Mouse (Mus musculus) heart, adult 2 months (tissue): Measurements from ENCODE around the gene Dnajb13. TPM values are rescaled to one million over a fixed set of nuclear protein-coding genes. Genes with fewer than 3 reads are reported as not detected.
A peak's percentile ranks its signal among the peaks of the same experiment; 100 is the strongest.

Experiments
- DNase-seq, 2 experiments: peaks; one replicate each; pipeline ENCODE4 v3.0.0; 2021
- H3K27ac ChIP-seq: fragments of 200-600 bp; 2 replicates; pipeline ENCODE4 v1.8.1; 2022
- H3K27me3 ChIP-seq: fragments of 200-500 bp; 2 replicates; pipeline ENCODE4 v1.6.1; 2012; ENCODE audit warnings: mild to moderate bottlenecking, low read length, inconsistent platforms, mixed read lengths; ENCODE audit not compliant: control insufficient read depth, insufficient read depth
- H3K36me3 ChIP-seq: fragments of 200-500 bp; 2 replicates; pipeline ENCODE4 v1.6.1; 2012; ENCODE audit warnings: low read length, inconsistent platforms; ENCODE audit not compliant: control insufficient read depth, insufficient read depth
- H3K4me1 ChIP-seq: fragments of 200-500 bp; 2 replicates; pipeline ENCODE4 v1.6.1; 2011; ENCODE audit warnings: low read length; ENCODE audit not compliant: control insufficient read depth, insufficient read depth
- H3K4me3 ChIP-seq: fragments of 200-600 bp; 2 replicates; pipeline ENCODE4 v1.8.1; 2022
- H3K79me2 ChIP-seq: fragments of 200-500 bp; replicated peaks from 2 replicates; pipeline ENCODE4 v1.6.1; 2012; ENCODE audit warnings: mild to moderate bottlenecking, inconsistent platforms, low read length, moderate library complexity, mixed read lengths; ENCODE audit not compliant: control insufficient read depth, insufficient read depth
- H3K9ac ChIP-seq: fragments of 200-500 bp; 2 replicates; pipeline ENCODE4 v1.6.1; 2012; ENCODE audit warnings: low read depth, mild to moderate bottlenecking, control low read depth, inconsistent platforms, low read length, mixed read lengths
- CTCF ChIP-seq: fragments of 200-600 bp; IDR thresholded peaks from 2 replicates; pipeline ENCODE4 v1.8.1; 2022; ENCODE audit warnings: antibody characterized with exemption, mild to moderate bottlenecking, moderate library complexity
- EP300 ChIP-seq: fragments of 200-500 bp; IDR thresholded peaks from 2 replicates; pipeline ENCODE4 v1.6.1; 2011; ENCODE audit warnings: low read depth, low read length, control low read depth; ENCODE audit not compliant: insufficient read depth
- POLR2A ChIP-seq: fragments of 200-500 bp; IDR thresholded peaks from 2 replicates; pipeline ENCODE4 v1.6.1; 2011; ENCODE audit warnings: mild to moderate bottlenecking, low read depth, low read length, control low read depth; ENCODE audit not compliant: insufficient read depth
- WGBS: fragments of 180-500 bp; shearing (Covaris S2); methylation state at CpG from one replicate; pipeline ENCODE4 v1.1.7; 2018; 5-methylcytosine and 5-hydroxymethylcytosine counted together
- intact Hi-C: fragments of 180-260 bp; cut with DNase I; formaldehyde crosslinking; loops from one replicate; pipeline ENCODE4 v1.15.1; 2025
- polyA plus RNA-seq: library from polyadenylated mRNA; depleted of rRNA; stranded (reverse); fragments of >200 nt; gene quantifications from 2 replicates; pipeline ENCODE4 v1.2.3, GENCODE M21; 2012
- total RNA-seq, 2 experiments: library from RNA; stranded (reverse); gene quantifications; 2 replicates each; pipeline ENCODE4 v1.2.3; 2021

Gene Dnajb13
- total and polyA plus RNA-seq, 3 experiments, result 1.2 TPM; not detected in 2

GRCm38 (mm10) chr7:100470796-100471406 lies 43.9 kb downstream of the Dnajb13 start:
- H3K9ac ChIP-seq, result no peak overlapping the region
- H3K79me2 ChIP-seq, result no peaks in the 10 kb centered on the region
- H3K36me3 ChIP-seq, result peaks cover 2% of the 10 kb centered on the region
- peaks cover 6% of the 10 kb centered on the region for H3K4me1 ChIP-seq
- H3K27me3 ChIP-seq, result no peaks in the 10 kb centered on the region
- TF ChIP-seq EP300 (no peak), CTCF (no peak), POLR2A (no peak)
- no peak overlapping the region for H3K27ac ChIP-seq
- H3K4me3 ChIP-seq, result no peak overlapping the region
- WGBS, result 81% methylated on average over 11 of the region's 11 CpGs
- intact Hi-C loops, result no loop called here
- DNase-seq, result no peak

- H3K36me3 ChIP-seq, result peaks cover 6% of the 10 kb centered on the region
- TF ChIP-seq CTCF (no peak), POLR2A (no peak), EP300 (no peak)
- no peak overlapping the region for H3K9ac ChIP-seq
- no peak overlapping the region for H3K27ac ChIP-seq
- DNase-seq, result no peak
- H3K79me2 ChIP-seq, result no peaks in the 10 kb centered on the region
- intact Hi-C loops, result no loop called here
- no peaks in the 10 kb centered on the region for H3K27me3 ChIP-seq
- H3K4me1 ChIP-seq, result peaks cover 15% of the 10 kb centered on the region
- no peak overlapping the region for H3K4me3 ChIP-seq
- 87% methylated on average over 1 of the region's 1 CpGs for WGBS
These were observed 45.3 kb downstream of the Dnajb13 start for GRCm38 (mm10) chr7:100469502-100469901.

- Histone ChIP-seq H3K36me3 (peaks cover 7% of the 10 kb centered on the region), H3K4me1 (peaks cover 17% of the 10 kb centered on the region), H3K27me3 (no peaks in the 10 kb centered on the region), H3K79me2 (no peaks in the 10 kb centered on the region), H3K9ac (no peak overlapping the region), H3K27ac (no peak overlapping the region), H3K4me3 (no peak overlapping the region)
- 85% methylated on average over 6 of the region's 6 CpGs for WGBS
- TF ChIP-seq POLR2A (no peak), EP300 (no peak), CTCF (no peak)
- intact Hi-C loops, result no loop called here
- no peak for DNase-seq
These were observed 46.0 kb downstream of the Dnajb13 start for GRCm38 (mm10) chr7:100468761-100469160.

GRCm38 (mm10) chr7:100466781-100467510 lies 47.8 kb downstream of the Dnajb13 start:
- DNase-seq, result no peak
- no peaks in the 10 kb centered on the region for H3K79me2 ChIP-seq
- H3K27me3 ChIP-seq, result no peaks in the 10 kb centered on the region
- no peak overlapping the region for H3K4me3 ChIP-seq
- peak overlapping the region; percentile 17; the same call in 1 of the 2 replicates for H3K27ac ChIP-seq
- peaks cover 10% of the 10 kb centered on the region for H3K36me3 ChIP-seq
- 84% methylated on average over 11 of the region's 11 CpGs for WGBS
- H3K9ac ChIP-seq, result no peak overlapping the region
- intact Hi-C loops, result no loop called here
- peaks cover 24% of the 10 kb centered on the region for H3K4me1 ChIP-seq
- no peak for TF ChIP-seq CTCF
- no peak for TF ChIP-seq EP300
- no peak for TF ChIP-seq POLR2A

- Histone ChIP-seq H3K27me3 (no peaks in the 10 kb centered on the region), H3K4me3 (peak overlapping the region; percentile 22; the same call in 1 of the 2 replicates), H3K4me1 (peaks cover 32% of the 10 kb centered on the region), H3K27ac (peak overlapping the region; percentile 96), H3K79me2 (no peaks in the 10 kb centered on the region), H3K36me3 (peaks cover 13% of the 10 kb centered on the region), H3K9ac (peak overlapping the region; percentile 39)
- TF ChIP-seq EP300, result peak; percentile 83; the same call in 1 of the 2 replicates
- TF ChIP-seq POLR2A, result no peak; the same call in 1 of the 2 replicates
- intact Hi-C loops, result loop anchor here (2.0 kb wide), 2 partner anchors 27 to 35 kb away; partner anchors contain the start of gene Ucp2
- DNase-seq, result peak; percentile 90 to 92
- 3% methylated on average over 5 of the region's 5 CpGs for WGBS
These were observed 49.0 kb downstream of the Dnajb13 start for GRCm38 (mm10) chr7:100465656-100466309.

- TF ChIP-seq EP300 (no peak), POLR2A (no peak), CTCF (no peak)
- 34% methylated on average over 4 of the region's 4 CpGs for WGBS
- Histone ChIP-seq H3K79me2 (no peaks in the 10 kb centered on the region), H3K4me3 (peak overlapping the region; percentile 22; the same call in 1 of the 2 replicates), H3K9ac (peak overlapping the region; percentile 39), H3K4me1 (peaks cover 35% of the 10 kb centered on the region), H3K27me3 (no peaks in the 10 kb centered on the region), H3K36me3 (peaks cover 13% of the 10 kb centered on the region), H3K27ac (peak overlapping the region; percentile 96)
- intact Hi-C loops, result loop anchor here (2.0 kb wide), 2 partner anchors 28 to 34 kb away; partner anchors contain the start of gene Ucp2
- no peak for DNase-seq
These were observed 49.5 kb downstream of the Dnajb13 start for GRCm38 (mm10) chr7:100465248-100465647.
